Mouse (Mus musculus): ENCODE measurements around the gene Hes2. TPM values are rescaled to one million over a fixed set of nuclear protein-coding genes. Genes with fewer than 3 reads are reported as not detected.

The Hes2 gene
- total RNA-seq, 2 experiments from 2014 or later, result not detected

GRCm38 (mm10) chr4:152157779-152158584 is 685 bp upstream of the Hes2 start:
- peak in 1 of 2 experiments; percentile 45 for DNase-seq
- intact Hi-C loops (cut with DNase I), result no loop called here

- intact Hi-C loops (cut with DNase I), result no loop called here
- no peak for DNase-seq
Observed at GRCm38 (mm10) chr4:152159285-152159678, 615 bp downstream of the Hes2 start.

DNA sequence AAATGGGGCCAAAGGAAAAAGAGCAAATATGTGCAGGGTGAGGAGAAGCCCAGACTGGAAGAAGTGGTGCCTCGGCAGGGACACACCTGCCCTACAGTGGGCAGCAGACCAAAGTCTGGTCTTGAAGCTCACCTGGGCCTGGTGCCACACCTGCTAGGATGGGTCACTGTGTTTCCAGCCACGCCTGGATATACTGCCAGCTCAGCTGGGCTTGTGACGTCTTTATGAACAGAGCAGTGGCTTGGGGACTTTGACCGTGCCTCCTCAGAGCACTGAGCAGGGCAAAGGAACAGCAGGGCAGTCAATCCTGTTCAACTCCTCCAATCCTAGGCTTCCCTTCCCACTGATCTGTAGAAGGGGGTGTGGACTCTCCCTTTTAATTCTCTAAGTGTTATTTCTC is 2.1 kb downstream of the Hes2 start:
- DNase-seq, result no peak
- intact Hi-C loops (cut with DNase I), result no loop called here

DNA sequence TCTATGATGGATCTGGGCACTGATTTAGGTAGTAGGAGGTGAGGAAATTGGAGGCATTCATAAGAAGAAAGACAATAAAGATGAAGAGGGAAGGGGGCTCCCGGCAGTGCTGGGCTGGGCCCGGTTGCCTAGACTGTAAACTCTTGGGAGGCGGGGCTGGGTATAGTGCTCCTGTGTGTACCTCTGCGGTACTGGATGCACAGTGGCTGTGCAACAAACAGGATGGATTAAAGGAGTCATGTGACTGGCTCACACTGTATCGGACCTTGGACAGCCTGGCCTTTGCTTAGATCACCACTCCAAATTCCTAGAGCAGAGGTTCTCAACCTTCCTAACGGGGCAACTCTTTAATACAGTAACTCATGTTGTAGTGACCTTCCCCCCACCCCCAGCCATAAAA is 2.9 kb downstream of the Hes2 start:
- DNase-seq, result no peak
- intact Hi-C loops (cut with DNase I), result no loop called here

GRCm38 (mm10) chr4:152162748-152163147 is 4.1 kb downstream of the Hes2 start:
- DNase-seq, result no peak
- intact Hi-C loops (cut with DNase I), result no loop called here

DNA sequence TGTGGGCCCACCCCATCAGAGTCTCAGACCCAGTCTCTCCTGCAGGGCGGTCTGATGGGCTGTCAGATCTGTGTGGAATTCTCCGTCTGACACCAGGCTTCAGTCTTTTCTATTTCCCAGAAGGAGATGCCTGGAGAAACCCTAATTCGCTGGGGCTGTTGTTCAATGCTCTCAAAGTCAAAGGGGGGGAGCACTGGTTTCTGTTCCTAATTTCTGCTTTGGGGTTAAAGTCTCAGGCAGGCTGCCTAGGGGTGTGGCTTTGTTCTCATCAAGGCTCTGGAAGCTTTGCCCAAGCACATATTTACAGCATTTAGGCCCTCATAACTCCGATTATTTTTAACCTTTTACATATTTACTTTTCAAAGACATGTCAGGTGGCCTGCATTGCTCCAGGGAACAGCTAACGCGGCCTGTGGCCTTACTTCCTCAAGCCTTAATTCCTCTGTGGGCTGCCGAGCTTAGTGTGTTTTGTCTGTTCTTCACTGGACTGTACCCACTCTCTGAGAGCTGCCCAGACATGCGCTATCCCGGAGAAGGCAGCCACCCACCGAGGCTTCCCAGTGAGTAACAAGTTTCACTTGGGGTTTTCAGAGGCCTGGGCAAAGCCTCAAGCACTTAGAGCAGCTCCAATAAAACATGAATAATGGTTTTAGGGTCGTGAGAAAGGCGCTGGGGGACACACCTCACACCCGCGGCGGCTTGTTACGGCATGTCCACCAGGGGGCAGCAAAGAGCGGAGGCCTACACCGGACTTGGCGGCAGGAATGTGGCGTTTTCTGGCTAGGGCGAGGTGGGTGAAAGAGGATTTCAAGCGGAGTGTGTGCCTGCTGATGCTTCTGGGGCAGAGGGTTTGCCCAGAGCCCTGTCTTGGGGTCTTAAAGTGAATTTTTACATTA is 6.6 kb downstream of the Hes2 start:
- peak; percentile 80 to 89 for DNase-seq
- intact Hi-C loops (cut with DNase I), result no loop called here

GRCm38 (mm10) chr4:152168052-152168451 is 9.4 kb downstream of the Hes2 start:
- no peak for DNase-seq
- intact Hi-C loops (cut with DNase I), result no loop called here

DNA sequence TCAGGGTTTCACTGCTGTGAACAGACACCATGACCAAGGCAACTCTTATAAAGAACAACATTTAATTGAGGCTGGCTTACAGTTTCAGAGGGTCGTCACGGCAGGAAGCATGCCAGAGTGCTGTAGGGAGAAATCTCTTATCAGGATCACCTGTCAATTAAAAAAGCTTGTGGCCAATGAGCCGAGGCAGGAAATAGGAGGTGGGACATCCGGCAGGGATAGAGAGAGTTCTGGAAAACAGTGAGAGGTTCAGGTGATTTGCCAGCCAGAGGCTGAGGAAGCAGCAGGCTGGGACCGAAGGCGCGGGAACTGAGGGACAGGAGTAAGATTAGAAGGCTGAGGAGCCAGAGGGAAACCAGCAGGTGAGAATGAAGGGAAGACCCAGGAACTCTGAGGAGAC is 10.4 kb downstream of the Hes2 start:
- no peak for DNase-seq
- intact Hi-C loops (cut with DNase I), result no loop called here

DNA sequence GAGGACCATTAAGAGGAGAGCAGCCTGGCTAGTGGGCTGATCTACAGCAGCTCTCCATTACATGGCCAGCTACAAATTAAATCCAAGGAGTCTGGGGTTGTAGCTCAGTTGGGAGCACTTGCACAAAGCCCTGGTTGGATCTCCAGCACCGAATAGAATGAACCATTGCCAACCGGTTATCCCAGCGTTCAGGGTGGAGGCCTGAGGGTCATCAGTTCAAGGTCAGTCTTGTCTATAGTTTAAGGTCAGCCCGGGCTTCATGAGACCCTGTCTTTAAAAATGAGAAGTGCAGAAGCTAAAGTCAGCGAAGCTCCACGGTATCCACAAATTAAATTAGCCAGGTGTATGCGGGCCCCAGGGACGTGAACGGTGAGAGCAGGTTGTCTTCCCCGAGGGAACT is 11.6 kb downstream of the Hes2 start:
- intact Hi-C loops (cut with DNase I), result loop anchor here (5.0 kb wide), 1 partner anchor 317 kb away; no protein-coding TSS in a partner anchor
- DNase-seq, result no peak

- no peak for DNase-seq
- intact Hi-C loops (cut with DNase I), result loop anchor here (5.0 kb wide), 1 partner anchor 316 kb away; no protein-coding TSS in a partner anchor
Observed at GRCm38 (mm10) chr4:152171543-152171942, 12.9 kb downstream of the Hes2 start.

DNA sequence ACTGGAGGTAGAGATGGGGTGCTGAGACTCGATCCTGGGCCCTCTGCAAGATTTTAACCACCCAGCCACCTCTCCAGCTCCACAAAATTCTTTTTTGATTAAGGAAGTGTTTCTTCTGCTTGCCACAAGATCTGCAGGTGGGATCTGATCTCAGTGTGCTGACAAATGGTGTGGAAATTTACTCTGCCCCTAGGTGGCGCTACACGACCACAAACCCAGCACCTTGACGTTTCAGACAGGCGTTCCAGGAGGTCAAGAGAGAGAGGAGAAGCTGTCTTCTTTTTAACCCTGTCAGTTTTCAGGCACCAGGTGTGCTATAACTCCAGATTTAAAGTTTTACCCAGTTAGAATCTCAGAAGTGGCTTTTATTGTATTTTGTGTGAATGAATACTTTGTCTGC is 14.4 kb downstream of the Hes2 start:
- intact Hi-C loops (cut with DNase I), result loop anchor here (1.0 to 5.0 kb wide), 4 partner anchors 41 to 314 kb away; no protein-coding TSS in a partner anchor
- peak; percentile 82 to 86 for DNase-seq

DNA sequence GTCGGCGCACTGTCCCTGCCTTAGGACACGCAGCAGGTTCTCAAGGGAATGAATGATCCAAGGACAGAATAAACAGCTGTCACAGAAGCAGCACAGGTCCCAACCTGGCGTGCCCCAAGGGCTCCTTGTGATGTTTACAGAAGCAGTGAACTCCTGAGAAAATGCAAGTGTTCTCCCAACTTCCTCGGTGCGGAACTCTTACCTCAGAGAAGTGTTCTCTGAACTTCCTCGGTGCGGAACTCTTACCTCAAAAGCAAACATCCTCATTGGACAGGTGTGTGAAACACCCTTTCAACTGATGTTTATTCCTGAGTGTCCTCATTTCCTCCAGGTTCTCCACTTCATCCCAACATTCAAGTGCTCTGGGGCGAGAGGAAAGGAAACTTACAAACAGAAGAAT is 15.3 kb downstream of the Hes2 start:
- intact Hi-C loops (cut with DNase I), result loop anchor here (1.0 to 5.0 kb wide), 4 partner anchors 40 to 313 kb away; no protein-coding TSS in a partner anchor
- no peak for DNase-seq

GRCm38 (mm10) chr4:152176638-152177037 is 18.0 kb downstream of the Hes2 start:
- intact Hi-C loops (cut with DNase I), result no loop called here
- no peak for DNase-seq

GRCm38 (mm10) chr4:152177174-152177536 is 18.5 kb downstream of the Hes2 start:
- intact Hi-C loops (cut with DNase I), result no loop called here
- DNase-seq, result no peak

- intact Hi-C loops (cut with DNase I), result no loop called here
- peak; percentile 93 to 94 for DNase-seq
Observed at GRCm38 (mm10) chr4:152177537-152178343, 19.1 kb downstream of the Hes2 start, which contains the start of gene Acot7. Acot7 (plus strand) TSS chr4:152178134.

- DNase-seq, result peak; percentile 57
- intact Hi-C loops (cut with DNase I), result no loop called here
Observed at GRCm38 (mm10) chr4:152178344-152178864, 19.7 kb downstream of the Hes2 start.

GRCm38 (mm10) chr4:152178916-152179705 is 20.4 kb downstream of the Hes2 start:
- intact Hi-C loops (cut with DNase I), result no loop called here
- DNase-seq, result no peak

GRCm38 (mm10) chr4:152179946-152180660 is 21.4 kb downstream of the Hes2 start:
- no peak for DNase-seq
- intact Hi-C loops (cut with DNase I), result no loop called here

DNA sequence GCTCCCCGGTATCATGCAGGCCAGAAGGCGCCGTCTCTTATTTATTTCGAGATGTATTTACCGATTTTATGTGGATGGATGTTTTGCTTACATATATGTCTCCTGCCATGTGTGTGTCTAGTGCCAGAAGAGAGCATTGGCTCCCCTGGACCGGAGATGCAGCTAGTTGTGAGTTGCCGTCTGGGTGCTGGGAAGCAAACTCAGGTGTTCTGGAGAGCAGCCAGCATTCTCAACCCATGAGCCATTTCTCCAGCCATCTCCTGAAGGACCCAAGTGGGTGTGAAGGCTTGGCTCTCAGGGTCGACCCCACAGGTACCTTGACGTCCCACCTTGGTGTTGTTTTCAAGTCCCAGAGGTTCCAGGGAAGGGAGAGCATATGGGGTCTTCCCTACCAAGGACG is 23.5 kb downstream of the Hes2 start:
- DNase-seq, result no peak
- intact Hi-C loops (cut with DNase I), result no loop called here

Data from heart, postnatal 14 days (tissue).